Mouse (Mus musculus) T-cell, adult 2 months (primary cell): ENCODE measurements around the gene Gm49361.
"Not testable (repeated sequence)": the region's sequence is repeated elsewhere in the genome, so short reads cannot be mapped to it uniquely, and the experiment has no call there.

Experiments used
- DNase-seq: peaks from one replicate; pipeline ENCODE4 v3.0.0; 2022; ENCODE audit warnings: low spot score

Gm49361 gene

DNA sequence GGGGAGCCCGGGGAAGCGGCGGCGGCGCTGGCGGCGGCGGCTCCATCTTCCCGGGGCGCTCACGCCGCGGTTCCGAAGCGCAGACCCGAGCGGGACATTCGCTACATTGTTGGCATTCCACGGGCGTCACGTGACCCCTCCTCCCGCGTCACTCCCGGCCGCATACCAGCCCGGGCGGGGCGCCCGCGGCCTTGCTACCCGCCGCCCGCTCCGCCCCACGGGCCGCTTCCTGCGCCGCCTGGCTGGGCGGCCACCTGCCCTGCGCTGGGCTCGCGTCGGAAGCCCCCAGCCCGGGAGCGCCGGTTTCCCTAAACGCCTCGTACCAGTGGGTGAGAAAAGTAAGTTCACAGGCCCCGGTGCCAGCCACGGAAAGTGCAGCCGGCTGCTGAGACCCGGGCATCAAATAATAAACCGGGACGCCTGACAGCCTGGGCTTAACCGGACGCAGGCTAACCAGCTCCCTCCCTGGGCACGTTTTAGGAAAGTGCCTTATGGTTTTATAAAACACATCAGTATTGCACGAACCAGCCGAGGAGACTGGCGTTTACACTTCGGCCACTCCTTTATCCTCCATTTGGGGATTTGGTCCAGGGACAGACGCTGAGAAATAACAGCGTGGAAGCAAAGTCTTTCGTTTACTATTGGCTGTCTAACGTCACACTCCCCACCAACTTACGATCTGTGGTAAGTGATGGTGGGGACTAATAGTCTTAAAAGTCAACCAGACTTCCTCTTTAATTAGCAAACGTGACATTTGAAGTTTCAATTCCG is at the start of gene Gm49361:
Gene Gm49361 (minus strand): TSS at position 103 of the 771 bp plus-strand sequence.
- DNase-seq = peak; percentile 88

DNA sequence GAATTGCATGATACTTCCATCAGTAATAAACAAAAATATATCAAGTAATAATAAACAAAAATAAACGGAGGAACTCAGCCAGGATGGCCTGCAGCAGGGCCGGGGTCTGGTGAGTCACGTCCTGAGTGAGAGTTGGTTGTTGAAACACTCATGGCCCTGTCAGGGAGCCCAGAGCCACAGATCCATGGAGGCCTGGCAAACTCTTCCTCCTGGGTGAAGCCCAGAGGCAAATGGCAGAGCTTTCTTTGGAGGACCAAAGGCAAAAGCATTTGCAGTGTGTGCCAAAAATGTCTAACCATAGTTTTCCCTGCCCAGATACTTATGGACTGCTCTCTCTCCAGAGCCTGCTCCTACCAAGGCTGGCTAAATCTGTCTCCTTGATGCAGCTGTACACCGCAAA is 45.3 kb upstream of the Gm49361 start:
- no peak for DNase-seq

DNA sequence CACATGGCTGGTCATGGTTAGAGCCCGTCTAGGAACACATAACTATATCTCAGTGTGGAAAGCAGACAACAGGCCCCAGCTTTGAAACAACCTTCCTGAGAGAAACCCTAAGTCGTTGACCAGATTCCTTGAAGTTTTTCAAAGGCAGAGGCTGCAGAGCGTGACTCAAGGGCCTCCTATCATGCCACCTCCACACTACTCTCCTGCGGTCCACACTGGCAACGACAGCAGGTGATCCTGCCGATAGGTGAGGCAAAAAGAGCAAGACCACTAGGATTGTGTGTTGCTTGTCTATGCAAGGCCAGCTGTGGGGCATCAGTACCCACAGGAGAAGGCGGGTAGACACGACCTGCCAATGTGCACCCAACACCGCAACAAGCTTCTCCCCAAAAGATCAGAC is 43.9 kb upstream of the Gm49361 start:
- DNase-seq = no peak

DNA sequence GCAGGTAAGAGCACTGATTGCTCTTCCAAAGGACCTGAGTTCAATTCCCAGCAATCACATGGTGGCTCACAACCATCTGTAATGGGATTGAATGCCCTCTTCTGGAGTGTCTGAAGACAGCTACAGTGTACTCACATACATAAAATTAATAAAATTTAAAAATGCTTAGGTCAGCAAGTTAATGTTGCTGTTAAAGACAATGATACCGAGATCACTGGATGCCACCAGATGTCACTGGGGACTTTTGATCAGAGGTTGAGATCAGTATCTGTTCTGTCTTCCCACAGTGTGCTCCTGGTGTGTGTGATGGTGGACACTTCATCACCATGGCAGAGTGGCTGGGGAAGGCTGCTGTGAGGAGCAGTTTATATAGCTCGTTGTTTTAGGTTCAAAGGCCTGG is 43.4 kb upstream of the Gm49361 start:
- DNase-seq = no peak

DNA sequence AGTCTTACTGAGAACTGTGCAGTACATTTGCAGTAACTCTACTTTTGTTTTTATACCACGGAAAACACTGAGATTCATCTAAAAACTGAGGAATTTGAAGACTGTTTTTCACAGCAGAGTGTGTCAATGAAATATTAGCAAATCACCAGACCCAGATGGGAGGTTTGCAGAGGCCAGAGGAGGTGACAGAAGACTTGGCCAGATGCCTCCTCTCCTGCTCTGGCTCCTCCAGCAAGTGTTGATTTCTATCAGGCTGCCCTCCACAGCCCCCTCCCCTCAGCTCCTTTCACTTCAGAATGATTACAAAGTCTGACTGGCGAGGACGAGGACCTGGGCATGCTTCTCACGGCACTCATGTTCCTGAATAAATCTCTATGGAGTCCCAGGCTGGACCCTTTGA is 41.5 kb upstream of the Gm49361 start:
- DNase-seq = no peak

DNA sequence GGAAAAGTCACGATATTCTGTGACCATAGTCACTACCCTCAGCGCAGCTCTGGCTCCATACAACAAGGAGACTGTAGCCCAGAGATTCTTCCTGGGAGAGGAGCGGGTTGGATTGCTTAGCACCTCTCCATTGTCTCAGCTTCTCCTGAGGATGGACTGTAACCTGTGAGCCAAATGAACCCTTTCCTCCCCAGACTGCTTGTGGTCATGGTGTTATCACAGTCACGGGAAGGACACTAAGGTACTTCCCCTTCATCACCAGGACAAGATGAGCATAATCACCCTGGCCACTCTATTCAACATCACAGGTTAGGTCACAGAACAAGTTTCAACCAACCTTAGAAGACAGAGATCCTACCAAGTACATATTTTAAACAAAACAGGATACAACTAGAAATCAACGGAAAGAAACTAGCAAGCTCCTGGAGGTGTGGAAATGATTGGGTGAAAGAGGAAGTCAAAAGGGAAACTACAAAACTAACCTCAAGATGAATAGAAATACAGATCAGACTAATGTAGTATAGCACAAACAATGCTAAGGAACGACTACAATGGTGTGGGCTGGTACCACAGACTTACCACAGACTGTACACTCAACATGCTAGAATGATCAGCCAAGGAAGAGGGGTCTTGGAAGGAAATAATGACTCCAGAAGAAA is 26.4 kb upstream of the Gm49361 start:
- DNase-seq = no peak

DNA sequence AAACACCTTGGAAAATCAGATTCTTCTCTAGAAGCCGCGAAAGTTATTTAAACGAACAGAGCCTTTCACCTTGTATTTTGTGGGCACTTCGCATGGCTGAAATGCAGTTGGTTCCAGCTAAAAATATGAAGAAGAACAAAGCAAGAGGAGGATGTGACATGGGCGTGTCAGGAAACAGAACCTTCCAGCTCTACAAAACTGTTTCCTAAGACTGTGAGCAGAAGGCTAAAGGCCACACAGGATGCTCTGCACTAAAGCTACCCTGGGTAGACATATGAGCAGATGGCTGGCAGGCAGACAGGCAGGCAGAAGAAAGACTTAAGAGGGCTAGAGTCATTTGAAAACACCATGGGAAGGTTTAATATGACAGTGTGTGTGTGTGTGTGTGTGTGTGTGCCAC is 23.2 kb upstream of the Gm49361 start:
- DNase-seq = peak; percentile 60

DNA sequence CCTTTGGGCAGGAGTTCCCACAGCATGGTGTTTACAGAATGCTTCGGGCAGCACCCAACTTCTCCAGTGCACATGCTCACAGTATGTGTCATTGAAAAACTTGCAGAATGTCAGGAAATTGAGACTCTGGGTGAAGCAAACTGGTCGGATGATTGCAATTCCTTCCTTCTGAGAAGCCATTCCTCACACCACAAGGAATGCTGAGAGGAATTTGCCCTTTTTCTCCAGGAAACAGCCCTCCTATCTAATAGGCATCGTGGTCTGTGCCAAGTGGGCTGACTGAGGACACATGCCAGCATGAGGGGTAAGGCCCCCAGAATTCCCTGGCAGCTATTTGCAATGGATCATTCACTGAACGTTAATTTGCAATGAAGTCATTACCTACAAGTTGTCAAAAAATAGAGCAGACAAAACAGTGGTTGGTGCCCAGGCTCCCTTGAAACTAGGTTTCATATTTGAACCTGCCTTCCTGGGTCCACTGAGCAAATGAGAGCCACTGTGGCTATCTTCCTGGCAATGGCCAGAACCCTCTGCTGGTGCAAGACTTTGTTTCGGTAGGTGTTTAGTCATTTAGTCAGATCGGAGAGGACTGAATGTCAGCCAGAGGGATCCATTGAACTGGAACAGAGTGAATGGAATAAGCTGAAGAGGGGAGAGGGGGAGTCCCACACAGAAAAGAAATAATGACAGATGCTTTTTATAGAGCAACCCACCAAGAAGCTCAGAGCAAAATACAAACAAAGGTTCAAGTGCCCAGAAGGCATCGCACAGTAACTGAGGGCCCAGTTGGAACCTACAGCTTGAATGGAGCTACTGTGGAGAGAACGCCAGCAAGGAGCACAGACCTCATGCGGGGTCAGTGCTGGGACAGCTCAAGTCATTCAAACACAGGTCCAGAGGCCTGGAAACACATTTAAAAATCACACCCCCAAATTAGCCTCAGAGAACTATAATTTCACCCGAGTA is 14.8 kb upstream of the Gm49361 start:
- no peak for DNase-seq

DNA sequence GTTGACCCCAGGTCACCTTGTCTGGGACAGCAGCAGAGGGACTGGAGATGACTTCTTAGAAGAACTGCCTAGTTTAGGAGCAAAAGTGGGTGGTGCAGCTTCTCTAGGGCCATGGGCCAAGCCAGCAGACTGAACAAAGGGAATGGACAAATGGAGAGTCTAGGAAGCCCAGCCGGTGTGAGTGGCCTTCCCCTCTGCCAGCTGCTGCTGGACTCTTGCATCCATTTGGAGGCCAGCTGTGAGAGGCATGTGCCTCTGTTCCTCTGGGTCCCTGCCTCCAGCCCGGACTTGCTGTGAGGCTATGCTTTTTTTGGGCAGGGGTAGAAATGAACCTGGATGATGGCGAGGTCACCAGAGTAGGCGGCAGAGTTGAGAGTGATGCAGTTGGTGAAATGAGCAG is 12.3 kb upstream of the Gm49361 start, which contains the start of gene Lats2:
Gene Lats2 (minus strand): TSS at position 152 of the 400 bp plus-strand sequence.
- no peak for DNase-seq

DNA sequence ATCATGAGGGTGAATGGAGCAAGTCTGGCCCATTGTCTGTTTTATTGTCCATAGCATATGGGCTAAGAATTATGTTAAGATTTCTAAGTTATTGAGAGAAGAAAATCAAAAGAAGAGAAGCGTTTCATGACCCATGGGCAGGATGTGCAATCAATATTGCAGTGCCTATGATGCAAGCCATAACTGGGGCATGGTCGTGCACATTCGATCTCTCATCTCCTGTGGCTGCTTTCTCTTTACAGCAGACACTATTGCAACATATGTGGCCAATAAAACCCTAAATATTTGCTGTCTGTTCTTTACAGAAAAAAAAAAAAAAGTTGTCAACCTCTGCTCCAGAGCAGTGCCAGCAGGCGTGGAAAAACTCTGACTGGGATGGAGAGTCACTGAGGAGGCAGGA is 10.2 kb upstream of the Gm49361 start:
- no peak for DNase-seq

DNA sequence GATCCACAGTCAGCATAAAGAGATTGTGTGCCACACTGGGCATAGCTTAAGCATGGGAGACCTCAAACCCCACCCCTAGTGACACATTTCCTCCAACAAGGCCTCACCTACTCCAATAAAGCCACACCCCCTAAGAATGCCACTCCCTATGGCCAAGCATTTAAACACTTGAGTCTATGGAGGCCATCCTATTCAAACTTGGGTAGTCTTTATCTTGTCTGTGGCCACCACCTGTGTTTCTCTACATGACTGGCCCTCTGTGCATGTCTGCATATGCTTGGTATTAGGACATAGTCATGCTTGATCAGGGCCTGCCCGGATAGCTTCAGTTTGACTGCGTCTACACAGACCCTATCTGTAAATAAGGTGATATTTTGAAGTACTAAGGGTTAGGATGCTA is 9.8 kb upstream of the Gm49361 start:
- no peak for DNase-seq

DNA sequence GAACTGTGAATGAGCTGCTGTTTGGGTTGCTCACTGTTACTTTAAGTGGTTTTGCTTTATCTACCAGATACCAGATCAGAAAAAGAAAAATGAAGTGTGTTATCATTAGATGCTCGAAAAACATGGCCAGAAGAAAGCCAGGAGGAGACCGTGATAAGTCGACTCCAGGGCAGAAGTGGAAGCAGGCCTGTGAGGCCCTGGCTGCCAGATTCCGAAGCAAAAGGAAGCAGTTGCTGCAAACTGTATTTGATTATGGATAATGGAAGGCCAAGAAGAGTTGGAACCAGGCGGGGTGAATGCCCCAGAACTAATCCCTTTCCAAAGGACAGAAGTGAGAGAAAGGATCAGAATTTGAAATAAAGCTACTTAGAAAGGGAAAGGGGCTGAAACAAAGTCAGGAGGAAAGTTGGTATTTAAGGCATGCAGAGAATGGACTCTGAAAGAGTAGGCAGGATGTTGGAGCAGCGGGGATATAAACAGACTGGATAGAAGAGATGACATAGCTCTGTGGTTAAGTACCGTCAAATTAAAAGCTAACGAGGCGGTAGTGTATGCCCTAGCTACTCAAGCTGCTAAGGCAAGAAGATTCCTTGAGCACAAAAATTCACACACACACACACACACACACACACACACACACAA is 7.6 kb upstream of the Gm49361 start:
- no peak for DNase-seq

DNA sequence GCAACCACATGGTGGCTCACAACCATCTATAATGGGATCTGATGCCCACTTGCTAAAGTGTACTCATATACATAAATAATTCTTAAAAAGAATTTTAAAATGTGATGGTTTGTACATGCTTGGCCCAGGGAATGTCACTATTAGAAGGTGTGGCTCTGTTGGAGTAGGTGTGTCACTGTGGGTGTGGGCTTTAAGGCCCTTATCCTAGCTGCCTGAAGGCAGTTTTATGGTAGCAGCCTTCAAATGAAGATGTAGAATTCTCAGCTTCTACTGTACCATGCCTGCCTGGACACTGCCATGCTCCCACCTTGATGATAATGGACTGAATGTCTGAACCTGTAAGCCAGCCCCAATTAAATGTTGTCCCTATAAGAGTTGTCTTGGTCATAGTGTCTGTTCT is 5.1 kb upstream of the Gm49361 start:
- not testable (repeated sequence) for DNase-seq

DNA sequence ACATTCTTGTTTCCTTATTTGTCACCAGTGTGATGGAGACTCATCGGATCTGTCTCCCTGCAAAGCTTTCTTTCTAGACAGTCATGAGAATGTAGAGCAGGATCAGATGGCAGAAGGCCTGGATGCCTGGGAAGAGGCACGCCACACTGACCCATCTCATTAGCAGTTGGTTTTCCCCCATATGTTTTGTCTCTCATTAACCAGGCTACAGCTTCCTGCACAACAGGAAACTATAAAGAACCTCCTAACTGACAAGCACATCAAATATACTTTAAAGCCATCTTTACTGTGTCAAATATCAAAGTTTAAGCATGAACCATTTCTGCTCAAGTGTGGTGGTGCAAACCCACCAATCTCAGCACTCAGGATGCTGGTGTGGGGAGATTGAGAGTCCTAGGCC is 3.6 kb upstream of the Gm49361 start:
- peak; percentile 10 for DNase-seq

DNA sequence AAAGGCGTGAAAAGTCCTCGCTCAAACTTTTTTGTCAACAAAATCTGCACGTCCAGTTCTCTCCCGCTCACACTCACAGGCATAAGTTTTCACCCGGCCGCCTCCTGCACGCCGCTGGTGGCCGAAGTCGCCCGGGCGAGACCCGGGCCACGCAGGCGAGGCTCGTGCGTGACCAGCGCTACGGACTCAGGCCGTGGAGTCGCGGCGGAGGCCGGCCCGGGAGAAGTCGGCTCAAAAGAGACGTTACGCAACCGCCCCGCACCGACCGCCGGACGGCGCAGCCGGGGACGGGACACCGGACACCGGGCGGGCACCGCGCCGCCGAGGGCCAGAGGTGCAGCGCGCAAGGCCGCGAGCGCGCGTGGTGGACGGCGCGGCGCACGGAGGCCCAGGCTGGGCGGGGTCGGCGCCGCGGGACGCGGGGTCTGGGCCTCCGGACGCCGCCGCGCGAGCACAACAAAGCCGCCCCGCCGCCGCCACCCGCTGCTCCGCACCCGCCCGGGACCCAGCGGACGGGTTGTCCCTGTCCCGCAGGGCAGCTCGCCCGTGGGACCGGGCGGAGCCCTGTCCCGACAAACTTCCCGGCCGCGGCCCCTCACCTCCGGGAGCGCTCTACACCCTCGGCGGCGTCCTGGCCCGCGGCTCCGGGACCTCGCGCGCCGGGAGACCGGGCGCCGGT is 473 bp downstream of the Gm49361 start:
- no peak for DNase-seq

DNA sequence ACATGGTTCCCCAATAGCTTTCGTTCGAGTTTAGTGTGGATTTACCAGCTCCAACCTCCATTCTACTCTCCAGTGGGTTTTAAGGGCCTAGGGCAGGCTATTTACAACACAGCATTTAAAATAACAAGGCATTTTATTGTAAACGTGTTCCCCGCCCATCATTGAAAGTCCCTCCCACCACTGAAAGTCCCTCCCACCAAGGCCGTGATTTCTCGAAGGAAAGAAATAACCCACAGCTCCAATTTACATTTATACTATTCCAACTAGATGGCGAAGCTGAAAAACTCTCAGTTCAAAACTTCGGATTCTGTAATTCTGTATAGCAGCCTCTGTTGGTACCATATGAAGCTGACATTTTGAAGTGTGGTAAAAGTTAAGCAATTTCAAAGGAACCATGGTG is 1.4 kb downstream of the Gm49361 start:
- no peak for DNase-seq

DNA sequence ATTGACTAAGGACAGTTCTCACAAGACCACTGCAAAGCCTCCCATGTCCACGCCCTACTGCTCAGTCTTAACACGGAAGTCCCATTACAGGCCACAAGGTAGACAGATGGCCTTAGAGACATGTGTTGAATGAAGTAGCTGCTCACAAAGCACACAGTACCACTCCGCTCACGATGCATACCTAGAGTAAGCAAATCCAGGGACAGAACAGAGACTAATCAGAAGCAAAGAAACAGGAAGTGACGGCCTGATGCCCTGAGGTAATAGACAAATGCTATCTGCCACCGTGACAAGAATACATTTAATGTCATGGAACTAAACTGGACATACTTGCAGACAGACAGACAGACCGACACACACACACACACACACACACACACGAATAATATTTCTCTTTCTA is 5.3 kb downstream of the Gm49361 start:
- DNase-seq = no peak

DNA sequence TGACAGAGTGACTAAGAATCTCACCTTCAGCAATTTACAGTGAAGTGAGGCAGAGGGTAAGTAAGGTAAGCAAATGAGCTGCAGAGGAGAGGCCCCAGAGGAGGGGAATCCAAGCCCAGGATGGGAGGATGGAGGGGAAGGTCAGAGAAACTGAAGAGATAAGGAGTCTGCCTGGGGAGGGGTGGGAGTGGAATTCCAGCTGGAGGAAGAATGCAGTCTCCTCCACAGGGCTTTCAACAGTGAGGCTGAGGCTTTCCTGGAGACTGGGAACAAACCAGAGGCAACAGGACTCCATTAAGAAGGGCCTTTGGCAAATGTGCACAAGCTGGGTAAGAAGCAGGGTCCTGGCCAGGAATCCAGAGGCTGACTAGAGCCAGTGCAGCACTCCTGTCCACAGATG is 8.8 kb downstream of the Gm49361 start:
- no peak for DNase-seq

DNA sequence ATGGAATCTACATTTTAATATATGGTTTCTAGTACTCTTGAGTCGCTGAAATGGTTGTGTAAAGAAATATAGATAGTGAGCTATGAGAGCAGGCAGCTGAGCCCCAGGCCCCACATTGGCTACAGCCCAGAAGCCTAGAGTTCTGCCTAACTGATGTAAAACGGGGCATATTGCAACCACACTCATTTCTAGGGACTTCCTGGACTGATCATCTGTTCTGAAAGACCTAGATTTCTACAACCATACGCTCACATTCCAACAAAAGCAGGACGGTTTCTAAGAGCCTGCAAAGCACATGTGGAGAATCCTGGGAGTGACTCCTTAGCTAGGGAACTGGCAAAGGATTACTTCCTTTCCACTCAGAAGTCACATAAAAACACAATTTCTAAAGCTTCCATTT is 9.8 kb downstream of the Gm49361 start:
- DNase-seq = no peak

DNA sequence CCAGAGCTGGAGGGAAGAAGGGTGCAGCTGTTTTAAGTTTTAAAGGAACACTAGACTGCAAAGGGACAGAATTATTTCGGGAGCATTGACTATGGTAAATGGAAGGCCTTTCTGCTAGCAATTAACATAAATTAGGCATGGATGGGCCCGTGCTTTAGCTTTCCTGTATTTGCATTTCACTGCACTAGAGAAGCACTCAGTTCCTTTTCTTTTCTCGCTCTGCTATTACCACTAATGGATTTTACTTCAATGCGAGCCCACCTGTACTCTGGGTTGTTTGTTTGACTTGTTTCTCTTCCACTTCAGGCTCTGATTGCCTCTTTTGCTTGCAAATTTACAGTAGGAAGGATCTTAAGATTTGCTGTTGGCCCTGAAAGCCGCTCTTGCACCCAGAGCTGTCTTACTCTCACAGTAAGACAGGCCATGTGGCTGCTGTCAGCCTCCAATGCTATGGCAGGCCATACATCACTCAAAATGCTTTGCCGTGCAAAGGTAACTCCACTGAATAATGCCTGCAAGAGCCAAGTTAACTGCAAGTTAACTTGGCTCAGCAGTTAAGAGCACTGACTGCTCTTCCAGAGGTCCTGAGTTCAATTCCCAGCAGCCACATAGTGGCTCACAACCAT is 13.1 kb downstream of the Gm49361 start:
- DNase-seq = no peak

DNA sequence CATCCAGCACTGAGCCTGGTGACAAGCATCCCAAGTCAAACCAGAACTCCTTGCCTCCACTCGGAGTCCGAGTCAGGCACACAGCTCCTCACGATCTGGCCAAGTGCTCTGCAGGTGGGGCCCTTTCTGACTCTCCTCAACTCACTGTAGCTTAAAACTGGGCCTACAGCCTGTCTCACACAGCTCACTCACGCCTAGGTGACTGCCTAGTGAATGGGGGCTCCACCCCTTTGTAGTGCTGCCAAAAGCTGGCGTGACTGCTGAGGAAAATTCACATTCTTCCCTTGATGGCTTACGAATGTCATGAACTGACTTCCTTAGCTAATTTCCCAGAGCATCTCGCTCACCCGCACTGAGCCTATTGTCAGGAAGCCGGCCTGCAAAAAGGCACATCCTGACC is 15.4 kb downstream of the Gm49361 start:
- peak; percentile 8 for DNase-seq
